Mouse (Mus musculus): ENCODE results near the gene Gm960. TPM values are rescaled to one million over a fixed set of nuclear protein-coding genes. Genes with fewer than 3 reads are reported as not detected.
A peak's percentile ranks its signal among the peaks of the same experiment; 100 is the strongest.

Gm960 gene
- 5.2 and 6.7 TPM in 2 replicates for polyA plus RNA-seq (2015; fragmentation: Nextera tagmentation; extraction: Ambion mirVana)

- Histone ChIP-seq H3K4me1 (ENCODE audit: control insufficient read depth, insufficient read depth, low read depth, low read length) (peaks cover 8% of the 10 kb centered on the region), H3K36me3 (ENCODE audit: control insufficient read depth, insufficient read depth, low read length) (no peaks in the 10 kb centered on the region), H3K9me3 (ENCODE audit: control insufficient read depth, low read length) (no peaks in the 10 kb centered on the region), H3K9ac (ENCODE audit: low read depth, low read length) (peak within 1 kb of the TSS; percentile 81), H3K4me2 (ENCODE audit: low read length) (peak within 1 kb of the TSS; percentile 73), H3K27me3 (replicated peaks; ENCODE audit: control insufficient read depth, insufficient read depth, low read length) (no peaks in the 10 kb centered on the region), H3K27ac (ENCODE audit: low read depth, low read length) (peak within 1 kb of the TSS; percentile 87), H3K4me3 (ENCODE audit: low read length) (peak within 1 kb of the TSS; percentile 63)
- WGBS = under 1% methylated on average over 40 of the region's 40 CpGs
- ATAC-seq = peak; percentile 94
Observed at GRCm38 (mm10) chr19:4698205-4698677, at the start of gene Gm960. TSS of gene Gm960 (minus strand) at chr19:4698668.

- H3K9ac ChIP-seq (ENCODE audit: low read depth, low read length) = no peak overlapping the region
- no peak overlapping the region for H3K4me2 ChIP-seq (ENCODE audit: low read length)
- H3K36me3 ChIP-seq (ENCODE audit: control insufficient read depth, insufficient read depth, low read length) = peaks cover 70% of the 10 kb centered on the region
- no peak for ATAC-seq
- no peaks in the 10 kb centered on the region for H3K9me3 ChIP-seq (ENCODE audit: control insufficient read depth, low read length)
- H3K4me3 ChIP-seq (ENCODE audit: low read length) = no peak overlapping the region
- H3K27ac ChIP-seq (ENCODE audit: low read depth, low read length) = no peak overlapping the region
- no peaks in the 10 kb centered on the region for H3K4me1 ChIP-seq (ENCODE audit: control insufficient read depth, insufficient read depth, low read depth, low read length)
- H3K27me3 ChIP-seq (replicated peaks; ENCODE audit: control insufficient read depth, insufficient read depth, low read length) = no peaks in the 10 kb centered on the region
- 90% methylated on average over 9 of the region's 9 CpGs for WGBS
Observed at GRCm38 (mm10) chr19:4747631-4748312, 49.3 kb upstream of the Gm960 start.

GRCm38 (mm10) chr19:4746611-4747010, 48.1 kb upstream of the Gm960 start:
- Histone ChIP-seq H3K4me1 (ENCODE audit: control insufficient read depth, insufficient read depth, low read depth, low read length) (no peaks in the 10 kb centered on the region), H3K4me3 (ENCODE audit: low read length) (no peak overlapping the region), H3K27me3 (replicated peaks; ENCODE audit: control insufficient read depth, insufficient read depth, low read length) (no peaks in the 10 kb centered on the region), H3K4me2 (ENCODE audit: low read length) (no peak overlapping the region), H3K9me3 (ENCODE audit: control insufficient read depth, low read length) (no peaks in the 10 kb centered on the region), H3K9ac (ENCODE audit: low read depth, low read length) (no peak overlapping the region), H3K36me3 (ENCODE audit: control insufficient read depth, insufficient read depth, low read length) (peaks cover 72% of the 10 kb centered on the region), H3K27ac (ENCODE audit: low read depth, low read length) (no peak overlapping the region)
- 83% methylated on average over 14 of the region's 14 CpGs for WGBS
- no peak for ATAC-seq

- 89% methylated on average over 10 of the region's 10 CpGs for whole genome bisulfite sequencing
- H3K4me3 ChIP-seq (ENCODE audit: low read length) = no peak overlapping the region
- ATAC-seq = no peak
- H3K9ac ChIP-seq (ENCODE audit: low read depth, low read length) = no peak overlapping the region; the same call in 1 of the 2 replicates
- peaks cover 71% of the 10 kb centered on the region for H3K36me3 ChIP-seq (ENCODE audit: control insufficient read depth, insufficient read depth, low read length)
- H3K4me1 ChIP-seq (ENCODE audit: control insufficient read depth, insufficient read depth, low read depth, low read length) = no peaks in the 10 kb centered on the region
- H3K27me3 ChIP-seq (replicated peaks; ENCODE audit: control insufficient read depth, insufficient read depth, low read length) = no peaks in the 10 kb centered on the region
- H3K27ac ChIP-seq (ENCODE audit: low read depth, low read length) = no peak overlapping the region
- no peak overlapping the region for H3K4me2 ChIP-seq (ENCODE audit: low read length)
- no peaks in the 10 kb centered on the region for H3K9me3 ChIP-seq (ENCODE audit: control insufficient read depth, low read length)
Observed at GRCm38 (mm10) chr19:4745681-4746080, 47.2 kb upstream of the Gm960 start.

GRCm38 (mm10) chr19:4745057-4745456, 46.6 kb upstream of the Gm960 start:
- Histone ChIP-seq H3K4me1 (ENCODE audit: control insufficient read depth, insufficient read depth, low read depth, low read length) (no peaks in the 10 kb centered on the region), H3K9ac (ENCODE audit: low read depth, low read length) (no peak overlapping the region), H3K27ac (ENCODE audit: low read depth, low read length) (no peak overlapping the region), H3K9me3 (ENCODE audit: control insufficient read depth, low read length) (no peaks in the 10 kb centered on the region), H3K4me2 (ENCODE audit: low read length) (no peak overlapping the region), H3K36me3 (ENCODE audit: control insufficient read depth, insufficient read depth, low read length) (peaks cover 74% of the 10 kb centered on the region), H3K27me3 (replicated peaks; ENCODE audit: control insufficient read depth, insufficient read depth, low read length) (no peaks in the 10 kb centered on the region), H3K4me3 (ENCODE audit: low read length) (no peak overlapping the region)
- 60% methylated on average over 9 of the region's 9 CpGs for WGBS
- no peak for ATAC-seq

DNA sequence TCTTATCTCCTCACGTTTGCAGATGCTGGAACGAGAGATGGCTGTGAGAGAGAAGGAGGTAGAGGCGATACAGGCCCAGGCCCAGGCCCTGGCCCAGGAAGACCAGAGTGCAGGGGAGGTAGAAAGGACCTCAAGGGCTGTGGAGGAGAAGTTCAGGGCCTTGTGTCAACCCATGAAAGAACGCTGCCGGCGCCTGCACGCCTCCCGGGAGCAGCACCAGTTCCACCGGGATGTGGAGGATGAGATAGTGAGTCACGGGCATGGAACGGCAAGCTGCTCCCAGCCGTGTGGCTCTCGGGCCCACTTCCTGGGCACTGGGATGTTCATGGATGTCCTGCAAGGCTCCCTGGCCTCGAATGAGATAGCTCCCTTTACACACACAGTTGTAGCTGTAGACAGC, 45.6 kb upstream of the Gm960 start:
- Histone ChIP-seq H3K27ac (ENCODE audit: low read depth, low read length) (no peak overlapping the region), H3K36me3 (ENCODE audit: control insufficient read depth, insufficient read depth, low read length) (peaks cover 74% of the 10 kb centered on the region), H3K4me2 (ENCODE audit: low read length) (no peak overlapping the region), H3K9ac (ENCODE audit: low read depth, low read length) (no peak overlapping the region), H3K9me3 (ENCODE audit: control insufficient read depth, low read length) (no peaks in the 10 kb centered on the region), H3K27me3 (replicated peaks; ENCODE audit: control insufficient read depth, insufficient read depth, low read length) (no peaks in the 10 kb centered on the region), H3K4me3 (ENCODE audit: low read length) (no peak overlapping the region), H3K4me1 (ENCODE audit: control insufficient read depth, insufficient read depth, low read depth, low read length) (no peaks in the 10 kb centered on the region)
- 88% methylated on average over 14 of the region's 14 CpGs for WGBS
- no peak for ATAC-seq

DNA sequence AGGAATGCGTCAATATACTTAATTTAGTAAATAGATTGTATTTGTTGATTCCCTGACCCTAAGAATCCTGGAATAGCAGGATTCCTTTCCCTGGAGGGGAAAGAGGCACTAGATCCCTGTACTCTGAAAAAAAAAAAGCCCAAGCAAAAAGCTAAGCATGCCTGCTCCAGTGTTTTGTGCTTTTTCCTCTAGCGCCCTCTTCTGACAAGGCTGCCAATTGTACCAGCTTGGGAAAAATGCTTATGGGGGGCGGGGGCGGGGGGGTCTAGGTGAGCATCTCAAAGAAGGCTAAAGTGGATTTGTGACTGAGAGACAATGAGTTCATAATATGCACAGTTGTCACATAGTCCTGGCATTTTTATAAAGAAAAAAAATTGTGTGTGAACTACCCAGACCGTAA, 45.1 kb upstream of the Gm960 start:
- Histone ChIP-seq H3K4me3 (ENCODE audit: low read length) (no peak overlapping the region), H3K36me3 (ENCODE audit: control insufficient read depth, insufficient read depth, low read length) (peaks cover 73% of the 10 kb centered on the region), H3K4me1 (ENCODE audit: control insufficient read depth, insufficient read depth, low read depth, low read length) (no peaks in the 10 kb centered on the region), H3K9ac (ENCODE audit: low read depth, low read length) (no peak overlapping the region), H3K27me3 (replicated peaks; ENCODE audit: control insufficient read depth, insufficient read depth, low read length) (no peaks in the 10 kb centered on the region), H3K4me2 (ENCODE audit: low read length) (no peak overlapping the region), H3K27ac (ENCODE audit: low read depth, low read length) (no peak overlapping the region), H3K9me3 (ENCODE audit: control insufficient read depth, low read length) (no peaks in the 10 kb centered on the region)
- no peak for ATAC-seq
- WGBS = 40% methylated on average over 5 of the region's 5 CpGs

- no peaks in the 10 kb centered on the region for H3K9me3 ChIP-seq (ENCODE audit: control insufficient read depth, low read length)
- H3K27me3 ChIP-seq (replicated peaks; ENCODE audit: control insufficient read depth, insufficient read depth, low read length) = no peaks in the 10 kb centered on the region
- H3K36me3 ChIP-seq (ENCODE audit: control insufficient read depth, insufficient read depth, low read length) = peaks cover 72% of the 10 kb centered on the region
- no peak overlapping the region for H3K27ac ChIP-seq (ENCODE audit: low read depth, low read length)
- no peak for ATAC-seq
- no peaks in the 10 kb centered on the region for H3K4me1 ChIP-seq (ENCODE audit: control insufficient read depth, insufficient read depth, low read depth, low read length)
- H3K4me3 ChIP-seq (ENCODE audit: low read length) = no peak overlapping the region
- WGBS = 94% methylated on average over 6 of the region's 6 CpGs
- no peak overlapping the region for H3K9ac ChIP-seq (ENCODE audit: low read depth, low read length)
- no peak overlapping the region for H3K4me2 ChIP-seq (ENCODE audit: low read length)
Observed at GRCm38 (mm10) chr19:4742229-4742628, 43.8 kb upstream of the Gm960 start.

DNA sequence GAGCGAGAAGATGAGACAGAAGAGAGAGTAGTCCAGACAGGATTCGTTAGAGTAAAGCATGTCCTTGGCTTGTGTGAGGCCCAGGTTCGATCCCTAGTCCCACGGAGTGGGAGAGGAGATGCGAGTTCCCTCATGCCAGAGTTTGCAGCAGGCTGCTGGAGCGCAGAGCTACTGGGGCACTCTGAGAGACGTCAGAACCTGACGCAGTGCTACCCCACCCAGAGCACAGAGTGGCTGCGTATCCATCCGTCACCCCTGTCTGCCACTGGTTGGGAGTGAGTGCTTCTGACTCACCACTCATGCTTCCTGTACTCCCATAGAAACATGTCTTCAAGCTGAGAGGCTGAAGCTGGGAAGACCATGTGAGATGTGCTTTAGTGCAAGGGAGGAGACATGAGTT, 43.0 kb upstream of the Gm960 start:
- no peak for ATAC-seq
- Histone ChIP-seq H3K4me3 (ENCODE audit: low read length) (no peak overlapping the region), H3K9me3 (ENCODE audit: control insufficient read depth, low read length) (no peaks in the 10 kb centered on the region), H3K36me3 (ENCODE audit: control insufficient read depth, insufficient read depth, low read length) (peaks cover 70% of the 10 kb centered on the region), H3K27me3 (replicated peaks; ENCODE audit: control insufficient read depth, insufficient read depth, low read length) (no peaks in the 10 kb centered on the region), H3K27ac (ENCODE audit: low read depth, low read length) (no peak overlapping the region), H3K9ac (ENCODE audit: low read depth, low read length) (no peak overlapping the region), H3K4me1 (ENCODE audit: control insufficient read depth, insufficient read depth, low read depth, low read length) (no peaks in the 10 kb centered on the region), H3K4me2 (ENCODE audit: low read length) (no peak overlapping the region)
- WGBS = 81% methylated on average over 10 of the region's 10 CpGs

Data from hindbrain, embryonic 16.5 days (tissue).